Mouse (Mus musculus) intestine, embryonic 14.5 days (tissue): ENCODE measurements around the gene Frmd4b. TPM values are rescaled to one million over a fixed set of nuclear protein-coding genes. Genes with fewer than 3 reads are reported as not detected.

Source experiments
- ATAC-seq: fragments of 200-750 bp; cut with Nextera tagmentation; replicated peaks from 2 replicates; pipeline ENCODE4 v1.8.0; 2017; ENCODE audit warnings: low read depth, moderate number of reproducible peaks, moderate TSS enrichment, moderate library complexity; ENCODE audit not compliant: low FRiP score, low TSS enrichment
- DNase-seq: peaks from one replicate; pipeline ENCODE4 v3.0.0-alpha.2; 2018; ENCODE audit warnings: low spot score
- H3K27ac ChIP-seq: fragments of 300-500 bp; sonication (generic); 2 replicates; pipeline ENCODE4 v1.5.1; 2014; ENCODE audit warnings: low read depth, mild to moderate bottlenecking, control low read depth
- H3K27me3 ChIP-seq: fragments of 300-500 bp; sonication (generic); replicated peaks from 2 replicates; pipeline ENCODE4 v1.6.1; 2014; ENCODE audit warnings: low read length, control low read depth; ENCODE audit not compliant: control insufficient read depth, insufficient read depth
- H3K36me3 ChIP-seq: fragments of 300-500 bp; sonication (generic); 2 replicates; pipeline ENCODE4 v1.6.1; 2014; ENCODE audit warnings: low read length, control low read depth; ENCODE audit not compliant: control insufficient read depth, insufficient read depth
- H3K4me1 ChIP-seq: fragments of 300-500 bp; sonication (generic); replicated peaks from 2 replicates; pipeline ENCODE4 v1.6.1; 2014; ENCODE audit warnings: low read length, control low read depth, mixed read lengths; ENCODE audit not compliant: control insufficient read depth, insufficient read depth
- H3K4me2 ChIP-seq: fragments of 300-500 bp; sonication (generic); 2 replicates; pipeline ENCODE4 v1.6.1; 2014; ENCODE audit warnings: low read length
- H3K4me3 ChIP-seq: fragments of 300-500 bp; sonication (generic); 2 replicates; pipeline ENCODE4 v1.5.1; 2014; ENCODE audit warnings: low read depth, low read length, control low read depth, mixed read lengths
- H3K9ac ChIP-seq: fragments of 300-500 bp; sonication (generic); 2 replicates; pipeline ENCODE4 v1.6.1; 2014; ENCODE audit warnings: mild to moderate bottlenecking, low read length
- H3K9me3 ChIP-seq: fragments of 300-500 bp; sonication (generic); 2 replicates; pipeline ENCODE4 v1.6.1; 2016; ENCODE audit warnings: low read length, control low read depth; ENCODE audit not compliant: control insufficient read depth
- WGBS: fragments of 180-500 bp; shearing (Covaris S2); extraction: QIAGEN DNeasy Blood & Tissue Kit; methylation state at CpG from one replicate; pipeline ENCODE4 v1.1.7; 2014; 5-methylcytosine and 5-hydroxymethylcytosine counted together
- polyA plus RNA-seq: library from polyadenylated mRNA; unstranded; fragments of >200 nt; fragmentation: Nextera tagmentation; extraction: Ambion mirVana; gene quantifications from 2 replicates; pipeline ENCODE4 v1.2.1, GENCODE M21; 2014

The Frmd4b gene
- polyA plus RNA-seq, 1 experiment from 2014 or later, result 17.1 TPM

- DNase-seq (no peak), ATAC-seq (no peak)
- H3K9me3 ChIP-seq, result no peaks in the 10 kb centered on the region
- whole genome bisulfite sequencing, result 93% methylated on average over 3 of the region's 3 CpGs
- H3K27ac ChIP-seq, result no peak overlapping the region
- H3K9ac ChIP-seq, result no peak overlapping the region
- no peaks in the 10 kb centered on the region for H3K36me3 ChIP-seq
- no peak overlapping the region for H3K4me2 ChIP-seq
- peaks cover 4% of the 10 kb centered on the region; the same call in 1 of the 2 replicates for H3K4me1 ChIP-seq
- H3K4me3 ChIP-seq, result no peak overlapping the region
- no peaks in the 10 kb centered on the region for H3K27me3 ChIP-seq
Measured at GRCm38 (mm10) chr6:97552573-97552972, 64.8 kb downstream of the Frmd4b start.

- no peak overlapping the region for H3K4me2 ChIP-seq
- no peak for DNase-seq
- no peak overlapping the region for H3K27ac ChIP-seq
- no peak overlapping the region for H3K9ac ChIP-seq
- no peaks in the 10 kb centered on the region for H3K9me3 ChIP-seq
- peaks cover 4% of the 10 kb centered on the region; the same call in 1 of the 2 replicates for H3K4me1 ChIP-seq
- H3K4me3 ChIP-seq, result no peak overlapping the region
- H3K27me3 ChIP-seq, result no peaks in the 10 kb centered on the region
- WGBS, result 64% methylated on average over 8 of the region's 8 CpGs
- no peak for ATAC-seq
- H3K36me3 ChIP-seq, result no peaks in the 10 kb centered on the region
Measured at GRCm38 (mm10) chr6:97551884-97552283, 65.5 kb downstream of the Frmd4b start.

GRCm38 (mm10) chr6:97551161-97551560 is 66.2 kb downstream of the Frmd4b start:
- no peak overlapping the region for H3K9ac ChIP-seq
- H3K9me3 ChIP-seq, result no peaks in the 10 kb centered on the region
- no peaks in the 10 kb centered on the region for H3K27me3 ChIP-seq
- no peak overlapping the region for H3K4me2 ChIP-seq
- no peaks in the 10 kb centered on the region for H3K36me3 ChIP-seq
- DNase-seq (no peak), ATAC-seq (no peak)
- no peak overlapping the region for H3K27ac ChIP-seq
- H3K4me1 ChIP-seq, result peaks cover 4% of the 10 kb centered on the region; the same call in 1 of the 2 replicates
- H3K4me3 ChIP-seq, result no peak overlapping the region
- WGBS, result 91% methylated on average over 4 of the region's 4 CpGs

- H3K4me3 ChIP-seq, result no peak overlapping the region
- H3K27me3 ChIP-seq, result no peaks in the 10 kb centered on the region
- WGBS, result 93% methylated on average over 2 of the region's 2 CpGs
- H3K4me2 ChIP-seq, result no peak overlapping the region
- no peaks in the 10 kb centered on the region for H3K9me3 ChIP-seq
- ATAC-seq (no peak), DNase-seq (no peak)
- H3K36me3 ChIP-seq, result no peaks in the 10 kb centered on the region
- H3K4me1 ChIP-seq, result no peaks in the 10 kb centered on the region
- H3K27ac ChIP-seq, result no peak overlapping the region
- no peak overlapping the region for H3K9ac ChIP-seq
Measured at GRCm38 (mm10) chr6:97540458-97540857, 76.9 kb downstream of the Frmd4b start.

- no peak for ATAC-seq
- Histone ChIP-seq H3K27me3 (no peaks in the 10 kb centered on the region), H3K4me1 (no peaks in the 10 kb centered on the region), H3K4me2 (no peak overlapping the region), H3K36me3 (no peaks in the 10 kb centered on the region), H3K27ac (no peak overlapping the region), H3K4me3 (no peak overlapping the region), H3K9ac (no peak overlapping the region), H3K9me3 (no peaks in the 10 kb centered on the region)
- no peak for DNase-seq
- 96% methylated on average over 9 of the region's 9 CpGs for WGBS
Measured at GRCm38 (mm10) chr6:97535763-97536445, 81.4 kb downstream of the Frmd4b start.

- WGBS, result 41% methylated on average over 4 of the region's 4 CpGs
Measured at GRCm38 (mm10) chr6:97531043-97531442, 86.3 kb downstream of the Frmd4b start.

GRCm38 (mm10) chr6:97528961-97529680 is 88.2 kb downstream of the Frmd4b start:
- no peak overlapping the region for H3K9ac ChIP-seq
- no peaks in the 10 kb centered on the region for H3K9me3 ChIP-seq
- no peak overlapping the region for H3K27ac ChIP-seq
- H3K36me3 ChIP-seq, result no peaks in the 10 kb centered on the region
- no peak overlapping the region for H3K4me2 ChIP-seq
- H3K27me3 ChIP-seq, result no peaks in the 10 kb centered on the region
- H3K4me3 ChIP-seq, result no peak overlapping the region
- WGBS, result 65% methylated on average over 15 of the region's 15 CpGs
- DNase-seq (no peak), ATAC-seq (no peak)
- H3K4me1 ChIP-seq, result no peaks in the 10 kb centered on the region

More at GRCm38 (mm10) chr6:97531043-97531442, 86.3 kb downstream of the Frmd4b start:
- Histone ChIP-seq H3K9ac (no peak overlapping the region), H3K27me3 (no peaks in the 10 kb centered on the region), H3K27ac (no peak overlapping the region), H3K4me1 (no peaks in the 10 kb centered on the region), H3K36me3 (no peaks in the 10 kb centered on the region), H3K9me3 (no peaks in the 10 kb centered on the region), H3K4me2 (no peak overlapping the region), H3K4me3 (no peak overlapping the region)
- ATAC-seq (no peak), DNase-seq (no peak)

- Histone ChIP-seq H3K9me3 (no peaks in the 10 kb centered on the region), H3K27ac (no peak overlapping the region), H3K4me3 (no peak overlapping the region), H3K36me3 (no peaks in the 10 kb centered on the region), H3K27me3 (no peaks in the 10 kb centered on the region), H3K4me2 (no peak overlapping the region), H3K4me1 (no peaks in the 10 kb centered on the region; the same call in 1 of the 2 replicates), H3K9ac (no peak overlapping the region)
- WGBS, result 19% methylated on average over 8 of the region's 8 CpGs
- ATAC-seq, result peak; percentile 48; the same call in 1 of the 2 replicates
- DNase-seq, result peak; percentile 80
Measured at GRCm38 (mm10) chr6:97526092-97526491, 91.2 kb downstream of the Frmd4b start.
